Mouse (Mus musculus): ENCODE measurements around the gene Slc25a48.

The Slc25a48 gene

DNA sequence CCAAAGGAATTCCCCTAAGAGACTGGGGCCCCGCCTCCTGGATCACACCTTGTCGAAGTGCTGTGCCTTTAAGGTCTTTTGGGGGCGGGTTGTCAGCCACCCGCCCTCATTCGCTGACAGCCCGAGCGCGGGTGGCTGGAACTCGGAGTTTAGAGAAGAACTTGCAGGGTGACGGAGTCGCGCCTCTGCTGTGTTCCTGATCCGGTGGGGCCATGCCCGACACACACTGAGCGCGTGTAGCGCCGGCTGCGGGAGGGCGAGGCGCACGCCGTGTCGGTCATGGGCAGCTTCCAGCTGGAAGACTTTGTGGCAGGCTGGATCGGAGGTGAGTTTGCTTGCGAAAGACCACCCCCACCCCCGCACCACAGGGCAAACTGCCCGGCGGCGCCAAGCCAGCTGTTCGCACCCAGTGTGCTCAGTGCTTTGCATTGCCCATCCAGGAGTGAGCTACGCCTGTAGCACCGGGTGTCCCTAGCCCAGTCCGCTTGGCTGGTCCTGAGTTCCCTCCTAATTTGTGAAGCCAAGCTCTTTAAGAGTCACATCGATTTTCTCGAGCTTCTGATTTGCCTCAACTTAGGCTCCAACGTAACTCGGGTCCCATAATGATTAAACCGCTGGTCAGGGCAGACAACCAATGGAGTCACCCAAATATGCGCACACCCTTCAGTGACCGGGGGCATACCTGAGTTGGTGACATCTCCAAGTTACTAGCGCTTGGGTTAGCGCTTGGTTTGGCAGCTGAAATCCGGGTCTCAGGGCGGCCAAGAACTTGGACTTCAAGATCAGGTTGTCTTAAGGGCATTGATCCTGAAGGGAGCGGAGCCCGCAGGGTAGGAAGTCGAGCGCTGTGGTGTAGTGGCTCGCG is at the start of gene Slc25a48:
Slc25a48 (plus strand) TSS at position 145 of the 865 bp plus-strand sequence.
- DNase-seq = peak; percentile 79 to 92

DNA sequence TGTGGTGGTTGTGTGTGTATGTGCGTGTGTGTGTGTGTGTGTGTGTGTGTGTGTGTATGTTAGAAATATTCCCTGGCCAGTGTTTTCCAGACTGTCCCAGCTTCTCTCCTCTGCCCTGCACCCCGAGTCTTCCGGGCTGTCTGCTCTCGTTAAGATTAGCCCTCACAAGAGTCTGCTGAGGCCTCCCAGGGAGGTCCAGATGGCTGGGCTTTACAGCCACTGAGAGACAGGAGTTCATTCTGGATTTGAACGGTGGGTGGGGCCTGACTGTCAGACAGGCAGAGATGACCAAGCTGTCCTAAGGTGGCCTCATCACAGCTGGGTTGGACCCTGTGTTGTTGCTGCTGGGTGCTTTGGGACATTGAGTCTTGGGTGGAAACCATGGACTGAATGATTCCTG is 40.6 kb upstream of the Slc25a48 start:
- peak; percentile 5 to 48 for DNase-seq

DNA sequence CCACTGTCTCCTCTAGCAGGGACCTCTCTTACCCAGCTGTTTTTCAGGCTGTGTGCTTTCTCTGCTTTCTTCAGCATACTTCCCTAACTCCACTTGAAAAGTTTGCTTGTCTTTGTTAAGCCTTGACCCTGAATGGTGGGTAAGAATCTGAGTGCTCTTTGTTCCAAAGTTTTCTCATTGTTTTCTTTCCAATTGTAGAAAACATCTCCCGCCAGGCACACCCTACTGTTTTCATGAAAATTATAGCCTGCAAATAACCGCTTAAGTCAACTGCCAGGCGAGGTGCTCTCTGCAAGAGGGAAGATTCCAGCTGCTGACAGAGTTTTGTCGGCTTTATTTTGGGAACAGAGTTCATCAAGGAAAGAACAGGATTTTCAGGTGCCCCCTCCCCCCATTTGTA is 37.0 kb upstream of the Slc25a48 start:
- no peak for DNase-seq

DNA sequence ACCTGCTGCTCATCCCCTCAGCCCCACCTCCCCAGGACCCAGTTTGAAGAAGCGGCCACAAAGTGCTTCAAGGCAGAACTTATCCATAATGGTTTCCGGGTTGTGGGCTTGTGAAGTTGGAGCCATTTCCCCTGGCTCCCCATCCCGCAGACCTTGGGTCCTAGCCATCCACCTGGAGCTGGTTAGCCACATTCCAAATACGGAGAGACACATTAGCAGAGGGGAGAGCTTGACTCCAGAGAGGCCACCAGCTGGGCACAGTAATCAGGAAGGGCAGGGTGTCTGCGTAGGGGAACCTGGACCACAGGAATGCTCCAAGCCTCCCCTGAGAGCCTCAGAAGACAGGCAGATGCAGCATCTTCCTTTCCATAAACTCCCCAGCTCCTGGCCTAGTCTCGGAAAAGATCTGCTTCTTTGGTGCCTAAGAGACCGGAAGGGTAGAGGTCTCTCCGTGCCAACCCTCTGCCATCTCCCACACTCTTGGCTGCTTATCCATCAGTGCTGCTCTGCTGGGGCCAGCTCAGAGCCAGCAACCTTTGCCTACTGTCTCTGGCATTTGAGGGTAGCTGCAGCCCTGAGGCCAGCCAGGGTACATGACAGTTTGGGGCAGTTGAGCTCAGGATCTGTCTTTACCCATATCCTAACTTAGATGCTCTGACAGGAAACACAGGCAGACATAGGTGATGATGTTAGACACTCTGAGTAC is 34.6 kb upstream of the Slc25a48 start:
- no peak for DNase-seq

DNA sequence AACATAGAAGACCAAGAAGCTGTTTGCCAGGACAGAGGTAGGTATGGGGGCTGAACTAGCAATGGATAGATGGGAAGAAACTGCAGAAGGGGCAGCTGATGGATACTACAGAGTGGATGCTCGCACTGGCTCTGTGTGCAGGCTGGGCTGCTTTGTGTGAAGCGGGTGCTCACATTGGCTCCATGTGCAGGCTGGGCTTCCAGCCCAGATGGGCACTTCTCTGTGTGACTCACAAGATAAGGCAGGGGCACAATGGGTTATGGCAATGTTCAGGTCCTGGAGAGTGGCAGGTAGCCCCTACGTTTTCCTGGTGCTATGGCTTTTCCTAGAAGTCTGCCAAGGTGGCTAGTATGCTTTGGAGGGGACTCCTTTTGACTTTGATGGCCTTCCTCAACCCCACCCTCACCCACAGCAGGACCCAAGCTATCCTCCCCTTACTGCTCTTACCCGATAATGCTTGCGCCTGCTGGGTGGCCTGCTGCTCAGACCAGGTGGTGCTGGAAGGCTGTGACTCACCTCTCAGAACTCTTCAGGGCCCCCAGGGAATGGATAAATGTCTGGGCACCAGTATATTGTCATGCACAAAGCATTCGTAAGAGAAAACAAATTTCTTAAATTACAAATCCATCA is 33.5 kb upstream of the Slc25a48 start:
- no peak for DNase-seq

DNA sequence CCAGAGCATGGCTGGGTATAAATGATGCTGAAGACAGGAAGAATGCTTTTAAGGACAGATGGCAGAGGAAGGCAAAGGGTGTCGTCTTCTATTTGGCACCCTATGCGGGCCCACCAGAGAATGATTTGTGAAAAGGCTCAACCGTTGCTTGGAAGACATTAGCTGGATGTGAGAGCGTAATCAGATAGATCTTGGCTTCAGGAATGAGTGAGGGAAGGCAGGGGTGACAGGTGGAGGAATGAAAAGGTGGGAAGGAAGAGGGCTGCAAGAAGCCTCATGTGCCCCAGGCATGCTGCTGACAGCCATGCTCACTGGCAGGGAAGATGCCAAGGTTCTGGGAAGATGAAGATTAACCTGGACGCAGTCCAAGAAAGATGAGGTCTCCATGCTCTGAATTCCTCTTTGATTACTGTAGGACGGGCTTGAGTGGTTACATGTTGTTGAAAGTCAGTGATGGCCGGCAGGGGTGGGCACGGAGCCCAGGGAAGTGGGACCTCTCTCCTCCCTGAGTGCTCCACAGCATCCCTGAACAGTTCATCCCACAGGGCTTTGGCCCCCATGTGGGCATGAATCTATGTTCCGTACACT is 25.8 kb upstream of the Slc25a48 start:
- DNase-seq = no peak

DNA sequence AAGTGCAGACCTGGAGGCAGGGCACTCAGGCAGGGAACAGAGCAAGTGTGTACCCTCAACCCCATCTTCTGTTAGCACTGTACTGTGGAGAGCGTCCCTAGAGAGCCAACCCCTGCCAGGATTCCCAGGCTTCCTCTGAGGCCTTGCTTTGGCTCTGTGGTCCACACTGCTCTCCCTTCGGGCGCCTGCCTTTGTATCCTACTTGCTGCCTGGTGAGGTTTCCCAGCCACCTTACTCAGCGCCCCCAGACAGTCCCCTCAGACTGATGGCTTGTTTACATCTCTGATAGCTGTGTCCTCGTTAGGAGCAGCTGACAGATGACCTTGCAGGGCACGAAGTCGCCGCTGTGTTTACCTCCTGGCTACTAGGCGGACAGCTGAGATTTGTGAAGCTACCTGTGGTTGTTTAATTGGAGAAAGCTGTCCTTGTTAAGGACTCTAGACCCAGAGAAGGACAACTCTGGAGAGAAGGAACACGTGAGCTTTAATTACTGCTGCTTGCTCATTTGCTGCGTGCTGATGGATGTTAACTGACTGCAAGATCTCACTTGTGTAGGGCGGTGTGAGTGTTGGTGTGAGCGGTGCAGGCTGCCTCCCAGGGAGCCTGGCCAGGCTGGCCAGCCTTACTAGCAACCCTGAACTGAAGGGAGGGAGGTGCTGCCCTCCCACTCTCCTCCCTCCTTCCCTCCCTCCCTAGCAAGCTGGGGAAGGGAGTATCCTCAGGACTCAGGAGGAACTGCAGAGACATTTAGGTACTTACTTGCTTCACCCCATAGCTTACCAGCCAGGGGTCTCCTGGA is 19.3 kb upstream of the Slc25a48 start:
- DNase-seq = no peak

DNA sequence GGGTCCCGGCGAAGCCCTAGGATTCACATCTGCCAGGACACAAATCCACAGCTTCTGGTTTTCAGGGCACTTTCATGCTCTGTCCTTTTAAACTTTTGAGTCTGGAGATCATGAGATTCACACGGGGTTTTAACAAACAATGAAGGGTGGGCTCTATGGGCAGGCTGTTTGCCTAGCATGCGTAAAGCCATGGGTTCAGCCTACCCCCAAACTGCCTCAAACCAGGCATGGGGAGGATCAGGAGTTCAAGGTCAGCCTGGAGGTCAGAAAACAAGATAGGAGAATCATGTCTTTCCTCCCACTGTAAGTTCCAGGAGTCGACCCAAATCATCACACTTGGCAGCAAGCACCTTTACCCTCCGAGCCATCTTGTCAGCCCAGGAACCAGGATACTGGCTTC is 18.6 kb upstream of the Slc25a48 start:
- DNase-seq = no peak

DNA sequence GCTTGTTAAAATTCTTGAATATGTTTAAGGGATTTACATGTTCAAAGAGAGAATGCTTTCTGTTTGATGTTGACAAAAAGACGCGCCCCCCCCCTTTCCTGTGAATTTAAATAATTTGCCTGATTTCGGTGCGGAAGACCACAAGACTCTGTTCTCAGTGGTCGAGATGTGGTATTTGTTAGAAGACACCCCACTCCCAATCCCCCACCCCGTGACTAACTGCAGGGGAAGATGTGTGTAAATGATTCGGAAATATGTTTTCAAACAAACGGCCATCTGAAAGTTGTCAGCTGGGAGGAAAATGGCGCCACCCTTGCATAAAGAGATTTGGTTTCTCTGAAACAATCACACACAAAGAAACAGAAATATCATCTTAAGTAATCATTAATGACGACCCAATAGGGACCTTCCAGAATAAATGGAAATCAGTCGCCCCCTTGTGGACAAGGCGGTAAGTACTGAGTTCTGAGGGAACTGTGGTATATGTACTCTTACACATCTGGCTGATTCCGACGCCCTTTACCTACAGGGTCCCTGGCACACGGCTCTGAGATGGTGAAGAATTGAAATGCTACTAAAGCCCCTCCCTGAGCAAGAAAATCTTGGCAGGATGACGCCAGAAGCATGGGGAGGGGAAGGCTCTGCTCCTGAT is 16.0 kb upstream of the Slc25a48 start:
- peak; percentile 67 to 88 for DNase-seq

DNA sequence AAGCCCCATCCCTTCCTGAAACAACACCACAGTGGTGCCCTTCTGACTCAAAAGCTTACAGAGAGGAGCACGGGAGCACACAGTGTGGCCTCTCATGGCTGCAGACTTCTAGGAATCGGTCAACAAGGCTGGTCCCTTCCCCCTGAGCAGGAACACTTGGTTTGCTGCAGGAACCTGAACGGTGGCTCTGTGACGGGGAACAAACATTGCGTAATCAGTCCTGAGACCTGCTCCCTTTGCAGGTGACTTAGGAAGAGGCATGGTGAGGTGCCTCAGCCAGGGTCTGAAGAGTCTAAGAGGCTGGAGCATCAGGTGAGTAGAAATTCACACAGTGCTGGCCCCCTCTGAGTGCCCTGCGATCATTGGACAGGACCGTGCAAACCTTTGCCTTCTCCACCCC is 12.2 kb upstream of the Slc25a48 start:
- DNase-seq = no peak

DNA sequence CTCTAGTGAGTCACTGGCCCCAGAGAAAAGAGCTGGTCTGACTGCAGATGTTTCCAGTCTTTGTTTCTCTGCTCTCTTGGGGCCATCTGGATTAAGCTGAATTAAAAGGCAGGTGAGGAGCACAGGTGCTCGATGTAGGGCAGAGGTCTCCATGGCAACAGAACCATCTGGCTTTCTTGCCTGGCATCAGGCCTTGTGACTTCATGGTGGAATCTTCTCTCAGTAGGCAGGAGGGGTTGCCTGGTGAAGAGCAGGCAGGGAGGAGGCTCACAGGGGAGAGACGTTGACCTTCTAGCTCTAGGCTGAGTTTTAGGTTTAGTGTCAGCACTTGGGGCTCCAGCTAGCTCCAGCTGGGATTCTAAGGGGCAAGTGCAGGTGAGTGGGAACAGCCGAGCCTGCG is 11.8 kb upstream of the Slc25a48 start, which contains the start of gene Gm3045:
Gm3045 (plus strand) TSS at position 230 of the 400 bp plus-strand sequence.
- no peak for DNase-seq

DNA sequence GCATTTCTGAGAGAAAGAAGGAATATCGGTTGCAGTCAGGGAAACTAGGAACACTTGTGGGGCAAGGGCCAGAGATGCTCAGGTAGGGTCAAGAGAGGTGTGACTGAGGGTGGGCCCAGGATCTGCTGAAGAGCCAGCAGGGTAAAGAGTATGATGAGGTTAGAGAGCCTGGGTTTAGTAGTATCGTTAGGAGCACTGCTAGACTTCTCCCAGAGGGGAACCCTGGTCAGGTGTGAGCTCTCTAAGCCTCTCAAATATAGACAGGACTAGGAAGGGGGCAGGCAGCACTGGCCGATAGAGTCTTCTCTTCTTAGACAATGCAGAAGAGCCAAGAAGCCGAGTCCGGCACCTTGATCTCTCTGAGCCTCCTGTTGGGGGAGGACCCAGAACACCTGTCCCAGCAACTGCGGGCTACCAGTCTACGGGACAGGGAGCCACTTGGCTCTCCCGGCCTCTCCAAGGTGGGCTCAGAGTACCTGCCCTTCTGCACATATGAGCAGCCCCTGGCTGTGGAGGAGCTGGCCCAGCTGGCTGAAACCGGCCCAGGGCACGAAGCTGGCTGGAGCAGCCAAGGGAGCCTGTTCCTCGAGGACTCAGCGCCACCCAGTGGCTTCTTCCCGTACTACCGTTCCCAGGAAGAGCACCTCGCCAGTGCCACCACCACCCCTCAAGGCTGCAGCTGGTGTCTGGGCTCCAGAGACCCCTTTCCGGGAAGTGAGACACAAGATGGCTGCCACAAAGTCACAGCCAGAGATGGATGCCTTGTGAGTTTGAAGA is 9.2 kb upstream of the Slc25a48 start:
- peak; percentile 84 to 87 for DNase-seq

DNA sequence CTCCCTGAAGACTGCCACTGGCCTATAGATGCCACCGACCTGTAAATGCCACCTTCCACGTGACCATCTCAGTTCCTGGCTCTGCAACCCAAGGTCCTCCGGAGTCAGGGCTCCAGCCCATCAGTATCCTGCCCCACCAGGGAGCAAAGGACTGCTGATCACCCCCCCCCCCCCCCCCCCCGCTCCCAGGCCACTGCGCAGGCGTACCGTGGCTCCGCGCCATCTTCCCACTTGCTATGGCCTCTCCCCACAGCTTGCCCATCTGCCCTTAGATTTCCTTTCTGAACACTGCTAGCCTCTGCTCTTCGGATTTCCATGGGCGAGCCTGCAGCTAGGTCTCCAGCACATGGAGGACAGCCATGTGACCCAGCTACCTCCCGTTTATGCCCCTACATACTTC is 5.7 kb upstream of the Slc25a48 start:
- DNase-seq = peak in 1 of 2 experiments; percentile 25

DNA sequence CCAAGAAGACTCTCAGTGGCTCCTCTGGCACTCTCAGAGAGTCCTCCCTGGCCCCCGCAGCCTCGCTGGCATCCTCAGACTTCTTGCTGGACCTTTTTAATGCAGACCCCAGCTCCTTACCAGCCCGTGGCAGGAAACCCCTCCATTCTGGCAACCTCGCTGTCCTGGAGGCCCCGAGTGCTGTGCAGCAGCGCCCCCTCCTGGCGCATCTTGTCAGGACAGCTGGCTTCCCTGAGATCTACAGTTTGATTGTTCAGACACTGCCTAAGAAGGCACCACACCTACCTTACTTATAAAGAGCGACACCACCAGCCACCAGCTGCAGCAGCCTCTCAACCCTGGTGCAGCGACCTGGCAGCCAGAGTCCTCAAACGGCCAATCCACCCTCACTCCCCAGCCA is 4.7 kb upstream of the Slc25a48 start:
- DNase-seq = peak; percentile 55 to 61

DNA sequence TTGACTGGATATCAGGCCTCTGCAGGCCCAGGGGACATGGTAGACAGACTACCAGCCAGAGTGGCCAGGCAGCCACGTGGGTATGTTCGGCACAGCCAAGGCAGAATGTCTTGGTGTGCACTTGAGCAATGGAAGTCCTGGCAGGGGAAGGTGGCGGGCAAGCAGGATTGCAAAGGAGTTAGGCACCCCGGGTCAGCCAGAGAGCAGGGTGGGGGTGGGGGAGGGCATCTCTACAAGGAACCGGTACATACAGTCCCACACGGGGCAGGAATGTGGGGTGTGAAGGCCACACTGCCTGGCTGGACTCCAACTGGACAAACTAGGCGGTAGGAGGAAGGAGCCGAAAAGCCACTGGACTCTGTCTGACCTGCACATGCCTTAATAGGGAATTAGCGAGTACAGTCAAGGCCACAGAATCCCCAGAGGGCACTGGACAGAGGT is 3.8 kb upstream of the Slc25a48 start:
- DNase-seq = peak; percentile 86 to 95

DNA sequence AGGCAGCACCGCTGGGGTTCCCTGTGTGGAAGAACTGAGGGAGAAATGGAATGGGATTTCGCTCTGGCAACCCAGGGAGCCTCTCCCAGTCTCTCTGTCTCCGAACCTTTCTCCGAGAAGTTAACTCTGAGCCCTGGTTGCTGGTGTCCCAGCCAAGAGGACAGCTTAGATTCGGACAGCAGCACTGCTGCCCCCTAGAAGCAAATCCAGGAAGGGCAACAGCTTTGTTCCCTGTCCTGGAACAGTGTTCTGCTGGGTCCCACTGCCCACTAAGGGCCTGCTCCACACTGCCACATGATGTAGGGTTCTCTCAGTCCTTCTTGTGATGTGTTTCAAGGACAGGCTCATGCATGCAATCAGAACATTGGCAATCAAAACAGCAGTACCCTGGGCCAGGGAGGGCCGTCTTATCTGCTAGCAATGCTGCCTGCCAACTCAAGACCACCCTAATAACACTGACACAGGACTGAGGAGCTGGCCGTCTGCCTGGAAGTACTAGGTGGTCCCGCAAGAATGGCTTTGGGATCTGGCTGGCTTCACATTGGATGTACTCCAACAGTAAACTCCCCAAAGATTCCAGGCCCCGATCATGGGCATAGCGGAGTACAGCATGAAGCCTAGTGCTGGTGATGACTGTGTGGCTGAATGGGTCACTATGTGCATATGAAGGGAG is 2.4 kb upstream of the Slc25a48 start:
- DNase-seq = peak in 1 of 2 experiments; percentile 35

DNA sequence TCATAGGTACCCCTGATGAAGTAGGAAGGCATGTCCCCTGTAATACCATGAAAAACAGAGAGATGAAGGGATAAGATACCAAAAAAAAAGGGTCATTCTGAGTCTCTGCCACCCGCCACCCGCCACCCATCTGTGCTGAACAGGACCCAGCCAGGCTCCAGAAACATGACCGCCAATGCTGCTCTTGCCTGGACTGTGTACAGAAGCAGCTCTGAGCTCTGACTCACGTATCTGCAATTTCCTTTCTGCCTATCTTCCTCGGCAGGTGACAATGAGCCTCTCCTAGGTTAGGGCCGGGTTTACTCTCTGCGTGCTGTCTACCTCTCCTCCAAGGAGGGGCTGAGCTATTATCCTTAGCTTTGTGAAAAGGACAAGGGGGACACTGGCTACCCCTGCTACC is 5.3 kb downstream of the Slc25a48 start:
- no peak for DNase-seq

DNA sequence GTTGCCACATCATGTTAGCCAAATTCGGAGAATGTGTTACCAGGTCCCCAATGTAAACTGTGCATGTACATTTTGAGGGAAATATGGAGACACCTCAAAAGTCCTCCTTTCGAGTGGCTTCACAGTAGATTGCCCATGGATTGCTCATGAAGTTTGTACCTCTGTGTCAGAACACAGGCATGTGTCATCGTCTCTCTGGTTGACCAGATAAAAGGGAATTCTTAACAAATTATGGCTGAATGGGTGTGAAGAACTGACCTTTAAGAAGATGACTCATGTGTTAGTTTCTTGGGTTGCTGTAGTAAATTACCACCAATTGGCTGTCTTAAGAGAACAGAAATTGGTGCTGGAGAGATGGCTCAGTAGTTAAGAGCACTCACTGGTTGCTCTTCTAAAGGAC is 6.0 kb downstream of the Slc25a48 start:
- DNase-seq = no peak

DNA sequence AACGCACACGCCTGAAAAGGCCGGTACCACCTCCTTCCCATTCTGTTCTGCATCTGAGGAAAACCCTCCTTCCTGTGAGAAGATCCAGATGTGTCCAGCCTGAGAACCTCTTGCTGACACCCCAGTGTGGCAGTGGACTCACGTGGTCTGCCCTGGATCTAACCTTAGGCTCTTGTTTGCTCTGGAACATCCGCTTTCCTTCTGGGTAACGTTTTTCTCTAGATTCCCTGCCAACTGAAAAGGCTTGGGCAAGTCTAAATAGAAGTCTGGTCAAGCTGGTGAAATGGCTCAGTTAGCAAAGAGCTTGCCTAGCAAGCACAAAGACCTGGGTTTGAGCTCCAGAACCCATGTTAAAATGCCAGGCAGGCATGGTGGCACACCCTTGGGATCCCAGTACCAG is 6.8 kb downstream of the Slc25a48 start:
- DNase-seq = no peak
